Mouse (Mus musculus) lung, postnatal 10 days (tissue): ENCODE measurements around the gene Ubxn11.

Experiments
- DNase-seq: peaks from one replicate; pipeline ENCODE4 v3.0.0; 2021

Ubxn11 gene

GRCm38 (mm10) chr4:134155531-134155930 lies 53.2 kb downstream of the Ubxn11 start:
- no peak for DNase-seq

GRCm38 (mm10) chr4:134155961-134156465 lies 53.6 kb downstream of the Ubxn11 start:
- no peak for DNase-seq

DNA sequence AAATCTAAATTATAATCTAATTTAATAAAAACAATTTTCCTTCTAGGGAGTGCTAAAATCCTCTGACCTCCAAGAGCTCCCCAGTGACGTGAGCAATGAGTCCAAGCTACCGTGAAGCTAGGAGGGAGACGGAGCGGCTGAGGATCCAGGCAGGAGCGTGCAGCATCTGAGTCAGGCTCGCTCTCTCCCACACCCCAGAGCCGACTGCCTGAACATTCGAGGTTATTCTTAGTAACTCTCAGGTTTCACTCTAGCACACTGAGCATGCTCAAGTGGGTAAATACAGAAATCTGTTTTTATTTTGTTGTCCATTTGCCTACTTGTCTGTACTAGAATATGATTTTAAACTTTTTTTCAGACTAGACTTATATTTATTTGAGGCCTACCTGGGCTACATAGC lies 54.4 kb downstream of the Ubxn11 start:
- peak; percentile 10 for DNase-seq

- DNase-seq, result no peak
Observed at GRCm38 (mm10) chr4:134157558-134157957, 55.2 kb downstream of the Ubxn11 start.

GRCm38 (mm10) chr4:134158774-134159173 lies 56.4 kb downstream of the Ubxn11 start:
- no peak for DNase-seq

DNA sequence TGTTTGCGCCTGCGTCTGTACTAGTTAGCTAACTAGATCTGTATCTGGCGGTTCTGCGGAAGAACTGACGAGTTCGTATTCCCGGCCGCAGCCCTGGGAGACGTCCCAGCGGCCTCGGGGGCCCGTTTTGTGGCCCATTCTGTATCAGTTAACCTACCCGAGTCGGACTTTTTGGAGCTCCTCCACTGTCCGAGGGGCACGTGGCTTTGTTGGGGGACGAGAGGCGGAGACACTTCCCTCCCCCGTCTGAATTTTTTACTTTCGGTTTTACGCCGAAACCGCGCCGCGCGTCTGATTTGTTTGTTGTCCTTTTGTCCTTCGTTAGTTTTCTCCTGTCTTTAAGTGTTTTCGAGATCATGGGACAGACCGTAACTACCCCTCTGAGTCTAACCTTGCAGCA lies 57.7 kb downstream of the Ubxn11 start:
- peak; percentile 50 for DNase-seq

GRCm38 (mm10) chr4:134164591-134164990 lies 62.2 kb downstream of the Ubxn11 start:
- no peak for DNase-seq

DNA sequence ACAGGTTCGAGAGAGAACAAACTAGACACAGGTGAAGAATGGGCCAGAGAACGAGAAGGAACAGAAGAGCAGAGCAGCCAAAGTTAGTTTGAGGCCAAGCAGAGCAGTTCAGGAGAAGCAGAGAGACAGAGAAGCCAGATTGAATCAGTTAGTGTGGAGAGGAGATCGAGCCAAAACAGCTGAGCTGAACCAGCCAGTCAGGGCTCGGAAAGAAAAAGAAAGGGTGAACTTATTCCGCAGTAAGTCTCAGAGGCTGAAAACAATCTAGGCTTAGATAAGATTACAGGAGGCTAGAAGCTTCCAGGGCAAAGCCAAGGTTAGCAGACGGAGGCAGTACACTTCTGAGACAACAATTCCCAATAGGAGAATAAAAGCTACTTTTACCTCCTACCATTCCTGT lies 62.7 kb downstream of the Ubxn11 start:
- DNase-seq, result no peak

DNA sequence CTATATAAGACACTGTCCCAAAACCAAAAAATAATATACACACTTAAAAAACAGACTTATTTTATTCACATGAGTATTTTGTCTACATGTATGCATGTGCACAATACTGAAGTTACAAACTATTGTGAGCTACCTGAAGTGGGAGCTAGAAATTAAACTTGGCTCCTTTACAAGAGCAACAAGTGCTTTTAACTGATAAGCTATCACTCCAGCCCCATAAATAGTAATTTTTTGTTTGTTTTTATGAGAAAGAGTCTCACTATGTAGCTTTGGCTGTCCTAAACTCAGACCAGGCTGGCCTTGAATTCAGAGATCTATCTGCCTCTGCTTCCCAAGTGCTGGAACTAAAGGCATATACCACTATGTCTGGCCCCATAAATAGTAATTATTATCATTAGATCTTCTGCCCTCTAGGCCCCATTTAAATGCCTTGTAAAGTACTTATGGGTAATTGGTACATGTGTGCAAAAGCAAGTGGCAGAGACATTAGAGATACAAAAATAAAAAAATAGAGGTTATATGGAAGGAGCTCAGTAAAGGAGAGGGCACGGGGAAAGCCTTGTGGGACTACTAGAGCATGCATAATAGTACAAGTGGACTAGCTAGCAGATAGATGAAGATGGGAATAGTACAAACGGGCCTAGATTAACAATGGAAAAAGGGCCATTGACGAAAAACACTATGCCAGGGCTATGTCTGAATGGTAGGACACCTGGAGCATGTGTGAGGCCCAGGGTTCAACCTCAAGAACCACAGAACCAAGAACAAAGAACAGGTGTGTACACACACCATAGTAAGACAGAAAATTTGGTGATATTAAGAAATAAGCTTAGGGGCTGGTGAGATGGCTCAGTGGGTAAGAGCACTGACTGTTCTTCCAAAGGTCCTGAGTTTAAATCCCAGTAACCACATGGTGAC lies 63.4 kb downstream of the Ubxn11 start:
- DNase-seq, result no peak

DNA sequence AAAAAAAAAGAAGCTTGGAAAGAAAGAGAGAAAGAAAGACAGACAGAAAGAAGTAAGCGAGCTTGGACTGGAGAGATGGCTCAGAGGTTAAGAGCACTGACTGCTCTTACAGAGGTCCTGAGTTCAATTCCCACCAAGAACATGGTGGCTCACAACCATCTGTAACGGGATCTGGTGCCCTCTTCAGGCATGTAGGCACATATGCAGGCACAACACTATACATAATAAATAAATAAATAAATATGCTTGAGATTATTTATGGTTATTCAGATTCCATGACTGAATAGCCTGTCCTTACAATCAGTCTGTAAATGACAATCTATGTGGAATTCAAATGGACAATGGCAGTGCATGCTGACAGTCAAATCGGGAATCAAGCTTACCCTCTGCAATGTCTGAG lies 64.5 kb downstream of the Ubxn11 start:
- DNase-seq, result no peak

GRCm38 (mm10) chr4:134172391-134172790 lies 70.0 kb downstream of the Ubxn11 start:
- no peak for DNase-seq
